Mouse (Mus musculus) lung, adult 2 months (tissue): ENCODE results near the gene Tex38. TPM values are rescaled to one million over a fixed set of nuclear protein-coding genes. Genes with fewer than 3 reads are reported as not detected.
A peak's percentile ranks its signal among the peaks of the same experiment; 100 is the strongest.

Experiments
- DNase-seq: peaks from one replicate; pipeline ENCODE4 v3.0.0; 2022
- H3K4me1 ChIP-seq: fragments of 200-500 bp; 2 replicates; pipeline ENCODE4 v1.6.1; 2011; ENCODE audit warnings: low read length; ENCODE audit not compliant: control insufficient read depth, insufficient read depth
- H3K4me3 ChIP-seq: fragments of 200-500 bp; replicated peaks from 2 replicates; pipeline ENCODE3; 2011; ENCODE audit warnings: low read depth, mild to moderate bottlenecking, control low read depth, low read length; ENCODE audit errors: extremely low read depth
- CTCF ChIP-seq: fragments of 200-500 bp; IDR thresholded peaks from 2 replicates; pipeline ENCODE4 v1.5.1; 2011; ENCODE audit warnings: mild to moderate bottlenecking, low read length, control low read depth; ENCODE audit not compliant: insufficient read depth
- POLR2A ChIP-seq: fragments of 200-500 bp; IDR thresholded peaks from 2 replicates; pipeline ENCODE4 v1.6.1; 2011; ENCODE audit warnings: low read depth, mild to moderate bottlenecking, control low read depth, low read length, borderline replicate concordance; ENCODE audit errors: extremely low read depth
- WGBS: fragments of 180-500 bp; shearing (Covaris S2); methylation state at CpG from one replicate; pipeline ENCODE4 v1.1.7; 2018; 5-methylcytosine and 5-hydroxymethylcytosine counted together
- polyA plus RNA-seq: library from polyadenylated mRNA; depleted of rRNA; stranded (reverse); fragments of >200 nt; gene quantifications from 2 replicates; pipeline ENCODE4 v1.2.3, GENCODE M21; 2012; rRNA removed

Gene Tex38
- polyA plus RNA-seq: 0.31 and 0.37 TPM in 2 replicates

DNA sequence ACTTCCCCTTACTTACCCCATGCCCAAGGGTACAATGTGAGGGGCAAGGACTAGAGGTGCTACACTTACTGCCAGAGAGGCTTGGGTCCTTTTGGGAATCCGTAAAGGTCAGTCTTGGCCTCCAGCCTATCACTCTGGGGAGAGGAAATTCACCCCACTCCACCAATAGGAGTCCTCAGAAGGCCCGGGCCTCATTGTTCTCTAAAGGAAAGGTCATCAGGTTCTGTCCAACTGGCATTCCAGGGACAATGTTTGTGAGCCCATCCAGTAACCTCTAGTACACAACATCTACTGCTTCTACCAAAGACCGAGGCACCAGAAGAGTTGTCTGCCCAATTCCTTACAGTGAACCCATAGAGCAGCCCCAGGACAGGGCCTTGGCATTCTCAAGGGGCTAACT, at the start of gene Tex38:
Tex38 (minus strand) TSS at position 101 of the 400 bp plus-strand sequence.
- whole genome bisulfite sequencing: 78% methylated on average over 3 of the region's 3 CpGs
- H3K4me1 ChIP-seq: peaks cover 6% of the 10 kb centered on the region
- H3K4me3 ChIP-seq: no peak within 1 kb of the TSS
- TF ChIP-seq CTCF (no peak), POLR2A (no peak)
- DNase-seq: no peak

DNA sequence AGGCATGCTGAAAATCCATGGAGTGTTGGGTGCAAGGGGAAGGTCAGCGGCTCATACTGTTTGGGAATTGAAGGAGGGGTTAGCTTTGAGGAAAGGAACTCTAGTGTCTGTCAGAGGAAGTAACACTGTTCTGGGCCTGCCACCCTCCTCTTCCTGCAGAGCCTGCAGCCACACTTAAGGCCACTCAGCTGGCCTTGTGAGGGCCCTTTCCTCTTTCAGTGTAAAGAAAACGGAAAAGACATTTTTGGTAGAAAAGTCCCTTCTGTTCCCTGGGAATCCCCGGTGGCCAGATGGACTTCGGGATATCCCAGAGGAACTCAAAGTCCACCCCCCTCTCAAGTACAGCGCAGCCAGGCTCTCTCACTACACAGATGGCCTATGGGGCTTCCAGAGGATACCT, 49.7 kb upstream of the Tex38 start:
- WGBS: 32% methylated on average over 5 of the region's 5 CpGs
- no peak for DNase-seq
- H3K4me1 ChIP-seq: peaks cover 17% of the 10 kb centered on the region
- TF ChIP-seq POLR2A (no peak), CTCF (no peak)
- H3K4me3 ChIP-seq: no peak overlapping the region

DNA sequence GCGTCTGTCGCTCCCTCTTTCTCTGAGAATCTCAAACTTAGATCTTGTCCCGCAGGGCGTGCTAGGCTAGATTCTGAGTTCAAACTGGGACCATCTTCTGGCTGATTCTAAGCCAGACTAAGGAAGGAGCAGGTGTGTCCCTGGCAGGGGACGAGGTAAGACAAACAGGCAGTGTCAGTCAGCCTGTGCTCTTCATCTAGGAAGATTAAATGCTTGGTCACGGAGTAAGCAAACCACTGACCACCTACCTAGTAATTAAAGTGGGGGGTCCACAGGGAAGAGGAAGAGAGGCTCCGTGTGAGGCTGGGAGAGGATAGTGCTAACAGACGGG, 47.7 kb upstream of the Tex38 start:
- WGBS: 7% methylated on average over 8 of the region's 8 CpGs
- no peak for DNase-seq
- no peak for TF ChIP-seq CTCF
- Histone ChIP-seq H3K4me1 (peaks cover 21% of the 10 kb centered on the region), H3K4me3 (peak overlapping the region; percentile 97)

DNA sequence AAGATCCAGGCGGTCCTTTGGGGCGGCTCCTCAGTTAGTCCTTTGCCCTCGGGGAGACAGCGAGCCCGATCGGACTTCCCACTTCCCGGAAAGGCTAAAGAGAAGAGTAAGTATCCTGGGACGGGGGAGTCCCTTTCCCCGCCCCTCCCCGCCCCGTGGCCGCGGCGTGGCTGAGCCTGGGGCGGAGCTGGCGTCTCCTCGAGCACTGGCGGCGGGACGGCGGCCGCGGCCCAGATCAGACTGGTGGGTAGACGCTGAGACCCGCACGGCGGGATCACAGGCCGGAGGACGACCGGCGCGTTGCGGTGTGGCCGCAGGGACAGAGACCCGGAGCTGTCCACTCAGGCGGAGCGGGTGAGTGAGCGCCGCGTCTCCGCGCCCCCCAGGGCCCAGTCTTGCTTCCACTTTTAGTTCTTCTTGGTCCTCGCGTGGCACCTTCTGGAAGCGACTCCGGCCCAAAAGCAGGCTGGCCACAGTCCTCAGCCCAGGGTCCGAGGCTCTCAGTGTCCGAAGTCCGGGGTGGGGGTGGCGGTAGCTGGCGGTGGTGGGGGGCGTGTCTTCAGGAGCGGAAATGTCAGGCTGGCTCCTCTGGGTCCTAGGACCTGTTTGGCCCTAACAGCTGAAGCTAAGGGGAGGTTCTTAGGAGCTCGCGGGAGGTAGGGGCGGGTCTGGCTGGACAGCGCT, 47.2 kb upstream of the Tex38 start, which contains the start of gene Mob3c:
Mob3c (plus strand) TSS at position 205 of the 684 bp plus-strand sequence.
- DNase-seq: peak; percentile 81
- H3K4me1 ChIP-seq: peaks cover 23% of the 10 kb centered on the region
- TF ChIP-seq CTCF (no peak), POLR2A (peak; percentile 41; the same call in 1 of the 2 replicates)
- peak within 1 kb of the TSS; percentile 97 for H3K4me3 ChIP-seq
- WGBS: under 1% methylated on average over 57 of the region's 57 CpGs

DNA sequence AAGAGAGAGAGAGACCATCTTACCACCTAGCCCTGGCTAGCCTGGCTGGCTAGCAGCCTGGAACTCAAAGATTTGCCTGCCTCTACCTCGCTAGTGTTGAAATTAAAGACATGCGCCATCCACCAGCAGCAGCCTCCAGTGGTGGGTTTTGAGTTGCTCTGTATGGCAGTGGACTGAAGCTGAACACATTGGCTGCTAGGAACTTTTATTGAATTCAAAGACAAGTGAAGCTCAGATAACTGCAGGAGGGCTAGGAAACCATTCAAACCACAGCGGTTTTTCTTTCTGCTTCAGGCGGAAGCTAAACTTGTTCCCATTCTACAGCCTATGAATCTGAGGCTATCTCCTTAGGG, 46.7 kb upstream of the Tex38 start:
- Histone ChIP-seq H3K4me1 (peaks cover 23% of the 10 kb centered on the region), H3K4me3 (peak overlapping the region; percentile 97)
- TF ChIP-seq POLR2A (no peak), CTCF (no peak)
- no peak for DNase-seq
- 9% methylated on average over 4 of the region's 4 CpGs for WGBS

DNA sequence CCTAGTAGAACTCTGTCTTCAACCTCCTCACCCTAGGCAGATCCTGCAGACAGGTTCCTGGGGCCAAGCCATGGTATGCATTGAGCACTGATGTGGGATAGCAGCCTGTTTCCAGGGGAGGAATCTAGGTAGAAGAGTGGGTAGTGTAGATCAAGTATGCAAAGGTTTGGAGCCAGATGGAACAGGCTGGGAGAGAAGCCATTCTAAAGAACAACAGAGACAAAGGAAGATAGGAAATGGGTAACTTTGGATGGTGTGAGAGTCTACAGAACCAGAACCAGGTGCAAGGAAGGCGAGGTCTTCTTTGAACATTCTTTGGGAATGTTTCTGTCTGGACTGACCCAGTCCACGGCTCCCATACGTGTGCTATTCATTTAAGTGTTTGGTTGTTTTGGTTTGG, 46.2 kb upstream of the Tex38 start:
- 55% methylated on average over 3 of the region's 3 CpGs for WGBS
- no peak overlapping the region for H3K4me3 ChIP-seq
- H3K4me1 ChIP-seq: peaks cover 23% of the 10 kb centered on the region
- no peak for DNase-seq
- TF ChIP-seq CTCF: no peak
- TF ChIP-seq POLR2A: no peak

DNA sequence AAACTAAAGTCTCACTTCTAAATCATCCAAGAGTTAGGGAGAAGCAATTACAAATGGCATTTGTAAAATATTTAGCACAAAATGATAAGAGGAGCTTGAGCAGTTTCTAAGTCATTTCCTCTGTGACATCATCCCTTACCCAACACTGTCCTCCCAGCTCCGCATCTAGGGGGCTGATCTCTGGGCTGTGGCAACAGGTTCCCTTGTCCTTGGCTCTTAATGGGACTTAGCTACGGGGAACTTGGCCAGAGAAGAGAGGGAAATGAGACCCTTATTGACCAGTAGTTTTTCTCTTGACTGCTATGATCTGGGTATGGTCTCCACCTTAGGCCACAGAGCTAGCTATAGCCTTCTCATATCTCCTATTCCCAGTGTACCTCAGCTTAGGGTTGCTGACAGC, 44.5 kb upstream of the Tex38 start:
- peaks cover 15% of the 10 kb centered on the region for H3K4me1 ChIP-seq
- DNase-seq: no peak
- no peak for TF ChIP-seq POLR2A
- no peak for TF ChIP-seq CTCF
- 82% methylated on average over 2 of the region's 2 CpGs for WGBS
- H3K4me3 ChIP-seq: no peak overlapping the region

DNA sequence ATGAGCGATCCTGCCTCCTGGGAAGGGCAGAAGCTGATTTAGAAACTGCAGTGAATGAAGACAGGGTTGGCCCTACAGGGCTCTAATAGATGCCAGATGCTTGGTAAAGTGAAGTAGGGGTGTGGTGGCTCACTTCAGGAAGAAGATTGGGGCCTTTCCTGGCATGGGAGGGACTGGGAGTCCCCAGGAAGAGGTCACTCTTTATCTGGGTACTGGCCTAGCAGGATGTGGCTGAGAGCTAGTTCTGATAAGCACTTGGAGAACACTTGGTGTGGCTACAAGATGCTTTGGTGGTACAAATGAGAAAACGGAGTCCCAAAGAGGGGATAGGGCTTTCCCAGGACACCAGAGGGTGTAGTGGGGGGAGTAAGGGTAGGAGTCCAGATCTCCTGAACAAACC, 43.4 kb upstream of the Tex38 start:
- WGBS: 55% methylated on average over 2 of the region's 2 CpGs
- peaks cover 8% of the 10 kb centered on the region for H3K4me1 ChIP-seq
- no peak overlapping the region for H3K4me3 ChIP-seq
- TF ChIP-seq POLR2A (0 out of 2 replicates have a peak, but pooled peaks have one; percentile 3), CTCF (no peak)
- DNase-seq: no peak

DNA sequence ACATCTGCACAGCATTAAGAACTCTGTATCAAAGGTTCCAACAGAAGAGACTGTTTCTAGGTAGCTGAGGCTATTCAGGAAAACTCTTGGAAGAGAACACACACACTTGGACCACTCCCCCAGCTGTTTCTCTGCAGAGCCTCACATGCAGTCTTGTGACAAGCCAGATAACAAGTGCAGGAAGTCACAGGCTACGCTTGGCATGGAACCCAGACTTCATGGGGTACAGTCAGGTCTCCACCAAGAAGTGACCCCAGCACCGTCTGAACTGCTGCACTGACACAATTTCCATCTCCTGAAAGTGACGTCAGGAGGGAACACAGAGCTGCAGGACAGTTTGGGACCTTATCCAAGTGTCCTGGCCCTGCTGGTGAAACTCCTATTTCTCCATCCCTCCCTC, 41.1 kb upstream of the Tex38 start:
- no peak overlapping the region for H3K4me3 ChIP-seq
- no peak for DNase-seq
- WGBS: 28% methylated on average over 3 of the region's 3 CpGs
- no peak for TF ChIP-seq POLR2A
- no peak for TF ChIP-seq CTCF
- peaks cover 5% of the 10 kb centered on the region for H3K4me1 ChIP-seq

DNA sequence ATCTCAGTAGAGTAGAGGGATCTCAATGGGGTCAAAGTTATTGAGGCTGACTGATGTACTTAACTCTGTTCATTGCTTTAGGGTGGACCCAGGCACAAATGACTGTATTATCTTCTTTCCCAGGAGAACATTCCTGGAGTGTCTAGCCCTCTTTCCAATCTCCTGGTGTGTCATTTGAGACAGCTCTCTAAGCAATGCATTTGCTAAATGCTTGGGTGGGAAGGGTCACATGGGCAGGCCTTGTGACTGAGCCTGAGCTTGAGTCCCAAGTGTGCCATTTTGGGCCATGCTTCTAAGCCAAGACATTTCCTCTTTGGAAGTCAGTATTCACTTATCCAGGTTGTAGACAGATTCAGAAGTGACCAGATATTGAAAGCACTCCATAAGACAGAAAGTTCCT, 40.6 kb upstream of the Tex38 start:
- H3K4me1 ChIP-seq: peaks cover 5% of the 10 kb centered on the region
- no peak overlapping the region for H3K4me3 ChIP-seq
- no peak for DNase-seq
- TF ChIP-seq POLR2A (no peak), CTCF (no peak)
